Mouse (Mus musculus) lung, embryonic 16.5 days (tissue): ENCODE data around the gene Celsr1. TPM values are rescaled to one million over a fixed set of nuclear protein-coding genes. Genes with fewer than 3 reads are reported as not detected.
A peak's percentile ranks its signal among the peaks of the same experiment; 100 is the strongest.

Experiments
- ATAC-seq: fragments of 200-750 bp; cut with Nextera tagmentation; 2 replicates; pipeline ENCODE4 v1.8.0; 2017; ENCODE audit warnings: low read depth, mild to moderate bottlenecking, moderate library complexity
- H3K27ac ChIP-seq: fragments of 300-500 bp; sonication (generic); 2 replicates; pipeline ENCODE4 v1.5.1; 2014; ENCODE audit warnings: mild to moderate bottlenecking, control low read depth, low read length
- H3K27me3 ChIP-seq: fragments of 300-500 bp; sonication (generic); 2 replicates; pipeline ENCODE4 v1.6.1; 2014; ENCODE audit warnings: low read depth, low read length, mixed read lengths; ENCODE audit not compliant: control insufficient read depth, insufficient read depth
- H3K36me3 ChIP-seq: fragments of 300-500 bp; sonication (generic); 2 replicates; pipeline ENCODE4 v1.6.1; 2014; ENCODE audit warnings: low read length; ENCODE audit not compliant: control insufficient read depth, insufficient read depth
- H3K4me1 ChIP-seq: fragments of 300-500 bp; sonication (generic); replicated peaks from 2 replicates; pipeline ENCODE4 v1.6.1; 2014; ENCODE audit warnings: low read length, mixed read lengths; ENCODE audit not compliant: control insufficient read depth, insufficient read depth
- H3K4me2 ChIP-seq: fragments of 300-500 bp; sonication (generic); 2 replicates; pipeline ENCODE4 v1.6.1; 2014; ENCODE audit warnings: low read depth, low read length, control low read depth
- H3K4me3 ChIP-seq: fragments of 300-500 bp; sonication (generic); 2 replicates; pipeline ENCODE4 v1.5.1; 2014; ENCODE audit warnings: mild to moderate bottlenecking, low read length, control low read depth
- H3K9ac ChIP-seq: fragments of 300-500 bp; sonication (generic); 2 replicates; pipeline ENCODE4 v1.6.1; 2014; ENCODE audit warnings: low read length, control low read depth
- H3K9me3 ChIP-seq: fragments of 300-500 bp; sonication (generic); 2 replicates; pipeline ENCODE4 v1.6.1; 2016; ENCODE audit warnings: low read length; ENCODE audit not compliant: control insufficient read depth
- WGBS: fragments of 180-500 bp; shearing (Covaris S2); extraction: QIAGEN DNeasy Blood & Tissue Kit; methylation state at CpG from one replicate; pipeline ENCODE4 v1.1.7; 2014; 5-methylcytosine and 5-hydroxymethylcytosine counted together
- polyA plus RNA-seq: library from polyadenylated mRNA; unstranded; fragments of >200 nt; fragmentation: Nextera tagmentation; extraction: Ambion mirVana; gene quantifications from 2 replicates; pipeline ENCODE4 v1.2.1, GENCODE M21; 2015

Celsr1 gene
- polyA plus RNA-seq, 1 experiment from 2014 or later, result 3.6 TPM

DNA sequence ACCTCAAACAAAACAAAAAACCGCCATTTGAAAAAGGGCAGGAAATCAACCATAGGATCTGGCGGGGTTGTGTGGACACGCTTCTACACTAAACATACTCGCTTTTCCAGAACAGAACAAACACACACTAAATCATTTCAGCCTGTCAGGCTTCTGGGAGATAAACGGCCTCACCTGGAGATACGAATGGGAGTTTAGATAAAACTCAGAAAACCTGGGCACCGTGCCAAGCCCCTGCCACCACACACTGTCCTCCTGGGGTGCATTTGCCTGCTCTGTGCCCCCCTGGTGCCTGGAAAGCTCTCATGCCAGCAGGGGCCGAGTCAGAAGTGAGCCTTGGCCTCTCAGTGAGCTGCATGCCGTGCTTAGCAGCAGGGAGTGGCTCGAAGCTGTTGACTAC, 123.6 kb downstream of the Celsr1 start:
- Histone ChIP-seq H3K36me3 (peaks cover 2% of the 10 kb centered on the region), H3K9ac (no peak overlapping the region), H3K9me3 (no peaks in the 10 kb centered on the region), H3K4me2 (no peak overlapping the region), H3K27ac (peak overlapping the region; percentile 58), H3K27me3 (no peaks in the 10 kb centered on the region), H3K4me3 (no peak overlapping the region), H3K4me1 (peaks cover 9% of the 10 kb centered on the region)
- 18% methylated on average over 10 of the region's 10 CpGs for WGBS
- ATAC-seq, result peak; percentile 47; the same call in 1 of the 2 replicates

DNA sequence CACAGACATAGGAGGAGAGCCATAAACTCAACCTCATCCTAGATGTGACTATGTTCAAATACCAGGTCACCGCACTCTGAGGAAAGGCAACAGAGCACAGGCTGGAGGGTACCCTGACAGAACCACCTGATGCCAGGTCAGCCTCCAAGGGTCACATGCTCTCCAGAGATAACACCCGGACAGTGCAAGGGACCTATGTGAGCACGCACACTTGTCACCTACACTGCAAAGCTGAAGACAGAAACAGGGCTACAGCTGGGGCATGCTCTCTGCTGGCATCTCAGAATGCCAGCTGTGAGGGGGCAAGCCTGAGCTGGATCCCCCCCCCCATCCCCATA, 124.1 kb downstream of the Celsr1 start:
- Histone ChIP-seq H3K27ac (0 out of 2 replicates have a peak overlapping the region, but pooled peaks have one; percentile 58), H3K4me3 (no peak overlapping the region), H3K4me2 (no peak overlapping the region), H3K27me3 (no peaks in the 10 kb centered on the region), H3K4me1 (peaks cover 9% of the 10 kb centered on the region), H3K9me3 (no peaks in the 10 kb centered on the region), H3K9ac (no peak overlapping the region), H3K36me3 (peaks cover 2% of the 10 kb centered on the region)
- WGBS, result 64% methylated on average over 3 of the region's 3 CpGs
- ATAC-seq, result no peak

DNA sequence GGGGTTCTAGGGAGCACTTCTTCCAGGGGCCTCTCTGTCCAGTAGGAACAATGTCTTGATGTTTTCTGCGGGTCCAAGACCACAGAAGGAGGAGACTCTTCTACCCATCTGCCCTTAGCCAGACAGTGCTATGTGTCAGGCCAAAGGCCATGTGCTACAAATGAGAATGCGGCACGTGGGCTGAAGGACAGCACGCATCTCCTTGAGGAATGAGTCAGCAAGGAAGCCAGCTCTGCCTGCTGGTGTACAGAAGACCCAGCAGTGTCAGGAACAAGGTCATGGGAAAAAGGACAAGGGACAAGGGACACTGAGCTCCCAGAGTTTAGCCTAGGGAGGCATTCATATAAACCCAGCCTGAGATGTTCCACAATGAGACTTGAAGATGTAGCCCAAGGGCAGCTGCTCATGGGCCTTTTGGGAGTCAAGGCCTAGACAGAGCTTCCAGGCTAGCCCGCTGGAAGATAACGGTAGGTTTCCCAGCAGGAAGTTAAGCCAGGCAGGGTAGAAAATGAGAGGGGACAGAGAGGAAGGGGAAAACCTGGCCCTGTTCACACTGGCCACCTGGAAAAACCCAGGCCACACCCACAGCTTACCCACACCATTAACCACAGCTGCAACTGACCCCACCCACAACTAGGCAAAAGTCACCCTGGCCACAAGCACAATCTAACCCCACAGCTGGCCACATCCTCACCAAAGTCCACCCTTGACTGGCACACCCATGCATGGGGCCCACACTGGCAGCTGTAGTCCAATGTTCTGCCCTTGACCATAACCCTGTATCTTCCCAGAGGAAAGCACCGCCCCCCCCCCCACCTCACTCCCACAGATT, 124.7 kb downstream of the Celsr1 start:
- H3K4me1 ChIP-seq, result peaks cover 9% of the 10 kb centered on the region
- H3K36me3 ChIP-seq, result peaks cover 2% of the 10 kb centered on the region
- H3K4me2 ChIP-seq, result no peak overlapping the region
- H3K9ac ChIP-seq, result no peak overlapping the region
- WGBS, result 83% methylated on average over 7 of the region's 7 CpGs
- no peaks in the 10 kb centered on the region for H3K9me3 ChIP-seq
- H3K4me3 ChIP-seq, result no peak overlapping the region
- ATAC-seq, result no peak
- H3K27me3 ChIP-seq, result no peaks in the 10 kb centered on the region
- H3K27ac ChIP-seq, result no peak overlapping the region

DNA sequence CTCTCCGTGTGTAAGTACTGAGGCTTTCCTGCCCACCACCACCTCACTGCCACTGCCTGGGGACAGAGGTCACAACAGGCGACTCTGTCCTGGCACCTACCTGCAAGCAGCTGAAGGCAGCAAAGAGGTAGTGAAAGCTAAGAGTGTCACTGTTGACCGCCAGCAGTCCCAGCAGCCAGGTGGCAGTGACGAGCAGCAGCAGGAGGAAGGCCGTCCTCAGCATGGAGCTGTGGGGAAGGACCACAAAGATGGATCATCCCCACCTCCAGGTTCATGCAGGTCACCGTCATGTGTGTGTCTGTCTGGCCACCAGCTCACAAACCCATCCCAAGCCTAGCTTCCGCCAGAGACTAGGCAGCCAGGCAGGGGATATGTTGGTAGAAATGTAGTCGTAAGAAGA, 129.8 kb downstream of the Celsr1 start:
- Histone ChIP-seq H3K9me3 (no peaks in the 10 kb centered on the region), H3K27ac (no peak overlapping the region), H3K4me3 (no peak overlapping the region), H3K4me2 (no peak overlapping the region), H3K36me3 (0 out of 2 replicates have a peak, but pooled peaks cover 2% of the 10 kb centered on the region), H3K9ac (no peak overlapping the region), H3K27me3 (no peaks in the 10 kb centered on the region), H3K4me1 (no peaks in the 10 kb centered on the region)
- WGBS, result 53% methylated on average over 8 of the region's 8 CpGs
- ATAC-seq, result no peak

DNA sequence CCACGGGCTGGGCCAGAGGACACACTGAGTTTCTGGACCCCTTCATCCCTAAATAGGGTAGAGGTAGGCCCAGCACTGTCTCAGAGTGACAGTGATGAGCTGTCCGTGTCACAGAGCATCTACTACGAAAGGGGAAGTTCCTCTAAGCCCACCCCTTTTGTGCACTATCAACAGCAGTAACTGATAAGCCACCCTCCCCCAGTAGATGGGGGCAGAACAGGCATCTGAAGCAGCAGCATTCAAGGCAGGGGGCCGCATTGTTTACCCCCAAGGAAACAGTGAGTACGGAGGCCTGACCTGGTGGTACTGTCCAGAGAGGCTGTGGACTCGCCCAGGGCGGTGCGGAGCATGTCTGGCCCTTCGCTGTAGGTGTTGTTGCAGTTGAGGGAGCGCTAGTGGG, 131.1 kb downstream of the Celsr1 start:
- Histone ChIP-seq H3K27ac (no peak overlapping the region), H3K4me1 (no peaks in the 10 kb centered on the region), H3K4me2 (no peak overlapping the region), H3K36me3 (peaks cover 6% of the 10 kb centered on the region), H3K27me3 (no peaks in the 10 kb centered on the region), H3K9me3 (no peaks in the 10 kb centered on the region), H3K4me3 (no peak overlapping the region), H3K9ac (no peak overlapping the region)
- 66% methylated on average over 10 of the region's 10 CpGs for WGBS
- no peak for ATAC-seq

DNA sequence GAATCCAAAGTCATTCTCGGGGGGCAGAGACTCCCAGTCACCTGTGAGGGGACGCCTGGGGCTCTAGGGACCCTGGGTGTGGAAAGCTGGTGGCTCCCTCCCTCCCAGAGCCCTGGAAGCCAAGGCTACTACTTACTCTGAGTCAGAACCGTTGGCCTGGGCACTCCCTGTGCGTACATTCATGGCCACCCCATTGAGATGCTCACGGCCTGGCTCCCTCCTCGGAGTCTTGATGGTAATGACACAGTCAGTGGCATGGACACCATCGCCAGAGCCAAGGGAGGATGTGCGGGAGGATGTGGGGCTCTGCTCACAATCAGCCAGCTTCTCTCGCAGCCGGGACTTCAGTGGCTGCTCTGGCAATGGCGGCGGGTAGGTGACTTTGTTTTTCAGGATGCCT, 132.8 kb downstream of the Celsr1 start:
- no peak overlapping the region for H3K4me2 ChIP-seq
- H3K27me3 ChIP-seq, result no peaks in the 10 kb centered on the region
- no peaks in the 10 kb centered on the region for H3K4me1 ChIP-seq
- H3K9me3 ChIP-seq, result no peaks in the 10 kb centered on the region
- no peak overlapping the region for H3K27ac ChIP-seq
- H3K4me3 ChIP-seq, result no peak overlapping the region
- WGBS, result 78% methylated on average over 12 of the region's 12 CpGs
- H3K9ac ChIP-seq, result no peak overlapping the region
- ATAC-seq, result no peak
- H3K36me3 ChIP-seq, result peaks cover 17% of the 10 kb centered on the region

DNA sequence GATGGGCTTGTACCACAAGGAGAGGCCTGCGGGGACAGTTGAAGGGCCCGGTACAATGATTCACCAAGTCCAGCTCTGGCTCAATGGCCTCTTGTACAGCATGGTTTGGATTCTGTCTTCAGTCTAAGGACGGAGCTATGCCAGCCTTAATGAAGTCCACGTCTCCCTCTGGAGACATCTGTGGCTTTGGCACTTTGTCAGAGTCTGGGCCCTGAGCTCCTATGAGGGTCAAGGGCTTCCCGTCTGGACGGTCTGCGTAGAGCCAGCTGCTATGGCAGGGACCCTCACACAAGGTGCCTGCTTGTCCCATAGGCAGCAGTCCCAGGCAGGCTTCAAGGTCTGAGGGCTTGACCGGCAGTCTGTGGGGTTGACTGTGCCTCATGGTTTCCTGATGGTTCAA, 133.3 kb downstream of the Celsr1 start:
- Histone ChIP-seq H3K9ac (no peak overlapping the region), H3K4me3 (no peak overlapping the region), H3K4me1 (no peaks in the 10 kb centered on the region), H3K9me3 (no peaks in the 10 kb centered on the region), H3K27ac (no peak overlapping the region), H3K4me2 (no peak overlapping the region), H3K27me3 (no peaks in the 10 kb centered on the region), H3K36me3 (peaks cover 17% of the 10 kb centered on the region)
- no peak for ATAC-seq
- 82% methylated on average over 8 of the region's 8 CpGs for WGBS

DNA sequence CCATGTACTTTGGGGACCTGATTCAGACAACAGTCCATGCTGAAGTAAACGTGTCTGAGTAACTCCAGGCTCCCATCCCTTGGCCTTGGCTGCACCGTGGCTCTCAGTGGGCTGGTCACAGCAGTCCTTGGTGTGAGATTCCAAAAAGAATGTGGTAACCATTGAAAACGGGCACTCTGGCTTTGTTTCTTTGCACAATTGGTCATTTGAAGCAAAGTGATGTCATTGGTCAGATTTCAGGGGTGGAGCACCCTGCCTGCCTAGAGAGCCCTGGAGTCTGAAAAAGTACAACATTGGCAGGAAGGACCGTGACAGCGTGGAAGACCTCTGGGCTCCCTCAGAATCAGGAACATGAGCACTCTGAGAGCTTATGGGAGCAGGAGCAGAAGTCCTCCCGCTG, 134.2 kb downstream of the Celsr1 start:
- 51% methylated on average over 6 of the region's 6 CpGs for WGBS
- H3K36me3 ChIP-seq, result peaks cover 18% of the 10 kb centered on the region
- no peaks in the 10 kb centered on the region for H3K9me3 ChIP-seq
- no peak overlapping the region for H3K4me2 ChIP-seq
- H3K4me1 ChIP-seq, result no peaks in the 10 kb centered on the region
- no peak overlapping the region for H3K4me3 ChIP-seq
- no peak overlapping the region for H3K9ac ChIP-seq
- no peaks in the 10 kb centered on the region for H3K27me3 ChIP-seq
- H3K27ac ChIP-seq, result no peak overlapping the region
- no peak for ATAC-seq

DNA sequence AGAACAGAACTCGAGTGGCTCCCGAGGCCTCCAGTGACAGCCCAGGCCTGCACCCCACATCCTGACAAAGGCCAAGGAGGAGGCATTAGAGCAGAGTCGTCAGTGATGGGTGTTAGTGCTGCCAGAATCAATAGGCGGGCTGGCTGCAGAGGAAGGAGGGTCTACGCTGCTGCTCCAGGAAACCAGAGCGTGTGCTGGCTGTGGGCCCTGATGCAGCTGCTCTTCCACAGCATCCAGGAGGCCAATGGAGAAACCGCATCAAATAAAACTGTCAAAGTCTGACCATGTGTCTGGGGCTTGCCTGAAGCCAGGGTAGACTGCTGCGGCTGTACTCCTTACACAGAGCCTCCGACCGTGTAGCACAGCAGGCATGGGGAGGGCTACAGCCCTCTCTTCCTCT, 136.5 kb downstream of the Celsr1 start:
- peaks cover 35% of the 10 kb centered on the region for H3K36me3 ChIP-seq
- no peak overlapping the region for H3K4me3 ChIP-seq
- 83% methylated on average over 10 of the region's 10 CpGs for WGBS
- H3K4me2 ChIP-seq, result no peak overlapping the region
- H3K9ac ChIP-seq, result no peak overlapping the region
- H3K4me1 ChIP-seq, result no peaks in the 10 kb centered on the region
- H3K27me3 ChIP-seq, result no peaks in the 10 kb centered on the region
- no peaks in the 10 kb centered on the region for H3K9me3 ChIP-seq
- ATAC-seq, result no peak
- H3K27ac ChIP-seq, result no peak overlapping the region
